Mouse (Mus musculus) thymus, postnatal 10 days (tissue): ENCODE measurements at regions not wholly inside any gene's neighbourhood (a gene's known extent, or its start where the extent isn't known, plus 50 kb on each side); places are given as distances from the start of the nearest gene placed in this dataset.

Experiments used
- DNase-seq, 2 experiments: peaks; one replicate each; pipeline ENCODE4 v3.0.0; 2021; ENCODE audit warnings: low spot score in 2 of 2

DNA sequence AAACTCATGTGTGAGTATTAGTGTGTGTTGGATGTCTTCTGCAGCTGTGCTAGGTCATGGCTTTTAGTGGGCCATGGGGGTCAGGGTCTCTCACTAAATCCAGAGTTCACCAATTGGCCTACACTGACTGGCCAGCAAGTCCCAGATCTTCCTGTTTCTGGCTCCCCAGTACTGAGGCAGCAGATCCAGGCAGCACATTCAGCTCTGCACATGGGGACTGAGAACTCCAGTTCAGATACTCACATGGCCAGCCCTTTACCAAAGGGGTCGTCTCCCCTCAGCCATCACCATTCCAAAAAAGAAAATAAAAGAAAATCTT is 521.6 kb upstream of the Cited2 start:
- DNase-seq, result no peak

DNA sequence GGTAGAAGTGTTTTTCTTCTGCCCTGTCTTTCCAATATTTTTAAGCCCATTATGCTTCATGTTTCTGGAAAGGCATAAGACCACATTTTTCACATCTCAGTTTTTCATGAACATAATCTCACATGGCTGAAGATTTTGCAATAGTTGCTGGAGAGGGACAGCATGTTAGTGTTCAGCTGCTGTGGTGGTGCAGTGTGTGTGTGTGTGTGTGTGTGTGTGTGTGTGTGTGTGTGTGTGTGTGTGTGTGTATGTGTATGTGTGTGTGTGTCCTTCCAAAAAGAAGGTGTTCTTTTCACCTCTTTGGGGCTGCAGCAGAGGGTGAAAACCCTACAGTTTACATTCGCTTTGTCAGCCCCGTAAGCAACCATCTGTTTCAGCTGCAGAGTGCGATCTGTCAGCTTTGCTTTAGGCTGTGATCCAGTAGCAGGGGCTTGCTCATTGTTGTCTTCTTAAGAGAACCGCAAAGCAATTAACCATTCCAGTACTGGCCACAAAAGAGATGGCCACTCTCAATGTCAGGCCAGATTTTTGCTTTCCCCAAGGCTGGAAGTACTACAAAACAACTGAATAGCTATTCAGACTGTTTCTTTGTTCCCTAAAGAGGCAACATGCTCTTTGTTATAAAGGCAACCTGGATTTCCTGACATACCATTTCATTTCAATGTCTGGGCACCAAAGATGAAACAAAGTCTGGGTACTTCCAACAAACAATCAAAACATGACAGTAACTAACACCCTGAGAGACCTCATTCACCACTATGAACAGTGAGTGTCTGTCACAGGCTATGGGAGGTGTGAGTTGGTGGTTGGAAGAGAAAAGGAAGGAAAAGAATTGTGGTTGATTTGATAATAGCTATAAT is 520.2 kb upstream of the Cited2 start:
- no peak for DNase-seq

GRCm38 (mm10) chr10:17203416-17204110 is 519.5 kb upstream of the Cited2 start:
- DNase-seq, result no peak

DNA sequence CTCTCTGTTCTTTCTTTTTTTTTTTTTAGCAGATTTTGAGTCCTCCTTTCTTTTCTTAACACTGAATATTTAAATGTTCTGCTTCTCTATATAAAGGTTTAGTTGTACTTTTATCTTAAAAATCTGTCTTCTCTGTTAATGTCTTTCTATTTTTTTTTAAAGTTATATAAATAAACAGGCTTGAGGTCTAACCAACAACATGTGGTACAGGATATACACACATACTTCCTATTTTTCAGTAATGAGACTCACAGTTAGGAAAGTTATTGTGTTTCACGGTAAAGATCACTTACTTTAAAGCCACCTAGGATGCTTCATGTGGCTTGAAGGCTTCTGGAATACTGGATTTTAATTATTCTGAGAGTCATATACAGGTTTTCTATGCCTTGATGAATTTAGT is 518.9 kb upstream of the Cited2 start:
- DNase-seq, result no peak

- no peak for DNase-seq
Measured at GRCm38 (mm10) chr10:17212551-17213309, 510.3 kb upstream of the Cited2 start.

- no peak for DNase-seq
Measured at GRCm38 (mm10) chr10:17213310-17214064, 509.5 kb upstream of the Cited2 start.

DNA sequence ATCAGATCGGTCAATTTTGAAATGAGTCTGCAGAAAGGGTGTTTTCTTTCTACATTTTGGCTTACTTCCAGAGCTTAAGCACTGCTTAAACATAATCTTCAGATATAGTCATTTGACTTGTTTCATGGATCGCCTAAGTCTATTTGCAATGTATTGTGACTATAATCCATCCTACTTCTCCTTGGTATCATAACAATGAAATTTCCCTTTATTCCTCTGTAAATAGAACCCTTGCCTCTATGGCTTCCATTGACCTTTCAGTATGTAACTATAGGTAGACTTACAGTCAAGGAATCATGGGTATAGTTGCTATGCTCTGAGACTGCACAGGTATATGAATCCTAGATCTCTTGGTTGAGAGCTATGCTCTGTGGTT is 509.0 kb upstream of the Cited2 start:
- no peak for DNase-seq

- no peak for DNase-seq
Measured at GRCm38 (mm10) chr10:17215029-17215428, 508.0 kb upstream of the Cited2 start.

- DNase-seq, result no peak
Measured at GRCm38 (mm10) chr10:17221495-17221894, 501.5 kb upstream of the Cited2 start.

- DNase-seq, result no peak
Measured at GRCm38 (mm10) chr10:17225727-17226126, 497.3 kb upstream of the Cited2 start.

DNA sequence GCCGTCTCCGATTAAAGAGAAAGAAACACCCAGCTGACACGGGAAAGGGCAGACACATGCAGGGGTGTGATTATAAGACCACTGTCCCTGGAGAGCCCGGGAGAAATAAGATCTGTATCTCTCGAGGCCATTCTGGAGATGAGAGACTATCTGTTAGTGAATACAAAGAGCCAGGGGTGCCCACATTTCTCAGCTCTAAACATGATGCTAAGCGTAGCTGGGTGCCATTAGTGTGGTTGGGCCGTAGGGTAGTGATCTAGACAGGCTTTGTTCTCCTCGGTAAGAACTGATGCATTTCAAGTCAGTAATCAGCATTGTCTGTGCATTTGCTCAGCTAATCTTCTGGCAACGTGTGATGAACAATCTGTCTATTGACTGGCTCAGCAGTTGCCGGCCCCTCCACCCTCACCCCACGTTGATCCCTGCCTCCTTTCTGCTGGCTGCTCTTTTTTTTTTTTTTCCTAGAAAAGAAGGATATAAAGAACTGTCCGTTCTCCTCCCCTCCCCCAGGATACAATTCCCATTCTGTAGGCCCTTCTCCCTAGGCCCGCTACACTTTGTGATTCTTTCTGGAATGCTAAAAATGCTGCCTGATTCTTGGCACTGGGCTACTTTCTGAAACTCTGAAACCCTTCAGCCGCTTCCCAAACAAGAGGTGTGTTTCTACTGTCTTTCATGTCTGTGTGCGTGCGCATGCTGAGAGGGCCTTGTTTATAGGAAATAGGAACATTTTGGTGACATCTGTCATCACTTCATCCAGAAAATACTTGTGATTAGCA is 492.8 kb upstream of the Cited2 start:
- DNase-seq, result no peak

DNA sequence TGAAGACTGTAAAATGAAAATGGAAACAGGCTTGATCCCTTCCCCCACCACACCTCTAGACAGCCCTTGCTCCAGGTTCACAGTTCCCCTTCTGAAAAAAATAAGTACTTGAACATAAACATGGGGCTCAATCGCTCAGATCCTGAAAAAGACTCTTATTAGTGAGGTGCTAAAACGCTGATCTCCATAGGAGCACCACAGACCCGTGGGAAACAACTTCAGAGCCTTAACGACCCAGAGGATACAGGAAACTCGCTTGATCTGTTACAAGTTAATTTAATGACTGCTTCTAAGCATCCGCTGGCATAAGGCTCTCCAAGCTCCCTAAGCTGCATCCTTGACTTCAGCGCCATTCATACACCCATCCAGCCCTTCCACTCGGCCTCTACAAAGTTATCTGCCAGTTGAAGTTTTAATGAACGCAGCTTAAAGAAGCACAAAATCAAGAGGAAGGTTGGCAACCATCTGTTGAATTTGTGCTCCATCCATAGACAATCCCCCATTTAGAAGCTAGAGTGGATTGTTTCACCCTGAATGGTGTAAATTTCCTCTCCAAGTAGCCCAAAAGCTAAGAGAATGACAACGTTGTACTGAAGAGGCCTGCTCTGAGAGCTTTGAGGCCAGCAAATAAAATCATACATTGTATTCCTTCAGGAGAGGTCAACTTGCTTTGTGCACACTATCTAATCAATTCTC is 486.9 kb upstream of the Cited2 start:
- DNase-seq, result no peak

- no peak for DNase-seq
Measured at GRCm38 (mm10) chr10:17236761-17237160, 486.3 kb upstream of the Cited2 start.

- no peak for DNase-seq
Measured at GRCm38 (mm10) chr10:17237463-17237862, 485.6 kb upstream of the Cited2 start.

DNA sequence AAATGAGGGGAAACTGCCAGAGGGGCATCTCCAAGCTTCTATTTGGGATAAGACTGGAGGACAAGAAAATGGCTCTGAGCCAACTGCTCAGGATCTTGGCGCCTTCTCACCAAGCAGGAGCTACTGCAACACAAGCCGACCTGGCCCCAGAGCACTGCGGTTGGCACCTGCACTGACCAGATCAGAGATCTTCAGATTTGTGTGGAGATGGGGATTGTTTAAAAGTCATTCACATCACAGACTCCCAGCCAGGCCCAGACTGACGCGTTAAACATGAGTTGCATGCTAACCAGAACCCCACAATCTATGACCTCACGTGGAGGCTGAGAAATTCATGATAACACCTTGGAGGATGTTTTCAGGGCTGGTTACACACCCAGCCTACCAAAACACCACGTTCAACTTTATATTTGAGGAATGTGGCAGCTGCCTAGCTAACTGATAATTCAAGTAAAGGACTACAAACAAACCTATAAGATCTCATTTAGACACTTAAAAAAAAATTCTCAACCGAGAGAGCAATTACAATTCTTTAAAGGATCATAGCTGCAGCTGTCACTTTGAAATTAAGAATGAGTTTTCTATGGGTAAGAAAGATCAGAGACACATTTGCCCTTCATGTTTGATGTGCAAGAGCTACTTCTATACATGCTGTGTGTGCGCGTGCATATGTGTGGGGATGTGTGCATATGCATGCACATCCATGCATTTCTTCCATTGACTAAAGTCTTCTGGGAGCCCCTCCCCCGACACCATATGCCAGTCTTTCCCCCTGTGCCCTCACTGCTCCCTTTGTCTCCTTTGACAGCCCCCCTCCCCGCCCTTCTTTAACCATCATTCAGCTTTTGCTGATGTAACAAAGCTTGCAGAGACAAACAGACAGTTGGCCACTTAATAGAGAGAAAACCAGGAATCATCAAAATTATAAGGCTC is 484.8 kb upstream of the Cited2 start:
- DNase-seq, result no peak

DNA sequence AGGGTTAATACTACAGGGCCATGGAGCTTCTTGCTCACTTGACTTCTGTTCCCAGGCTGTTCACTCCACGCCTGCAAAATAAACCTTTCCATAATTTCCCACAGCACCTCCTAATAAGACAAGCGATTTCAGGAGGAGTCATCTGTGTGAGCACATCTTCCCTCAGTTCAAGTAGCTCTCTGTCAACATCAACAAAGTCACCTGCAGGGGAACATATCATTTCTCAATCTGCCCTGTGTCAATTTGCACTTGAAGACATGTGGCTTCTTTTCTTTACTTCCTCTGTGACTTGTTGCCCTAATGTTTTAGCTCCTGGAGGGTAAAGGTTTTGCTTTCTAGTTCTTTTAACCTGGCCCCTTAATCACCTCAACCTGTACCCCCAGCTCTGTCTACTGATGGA is 474.7 kb upstream of the Cited2 start:
- no peak for DNase-seq

- no peak for DNase-seq
Measured at GRCm38 (mm10) chr10:17253040-17253439, 470.0 kb upstream of the Cited2 start.

GRCm38 (mm10) chr10:17260154-17260553 is 462.9 kb upstream of the Cited2 start:
- no peak for DNase-seq

- DNase-seq, result no peak
Measured at GRCm38 (mm10) chr10:17260615-17261014, 462.4 kb upstream of the Cited2 start.
